Mouse (Mus musculus): Measurements from ENCODE around the gene Gm15294. TPM values are rescaled to one million over a fixed set of nuclear protein-coding genes. Genes with fewer than 3 reads are reported as not detected.

The Gm15294 gene
- not detected in 2 replicates for polyA plus RNA-seq (2015; fragmentation: Nextera tagmentation; extraction: Ambion mirVana)

- no peak within 1 kb of the TSS for H3K27ac ChIP-seq (ENCODE audit: low read depth)
- 86% methylated on average over 4 of the region's 4 CpGs for WGBS (ENCODE audit: insufficient replicate concordance)
- no peak for ATAC-seq
Measured at GRCm38 (mm10) chrX:141875135-141875534, at the start of gene Gm15294. Gene Gm15294, minus strand, starts transcription at chrX:141875235.

GRCm38 (mm10) chrX:141884336-141885048 lies 9.5 kb upstream of the Gm15294 start:
- no peak for TF ChIP-seq CTCF (IDR thresholded peaks at IDR 0.05; ENCODE audit: low read depth)
- no peak for TF ChIP-seq EP300 (IDR thresholded peaks at IDR 0.05; ENCODE audit: low read depth)
- Histone ChIP-seq H3K9me3 (ENCODE audit: low read length) (no peaks in the 10 kb centered on the region), H3K4me2 (ENCODE audit: low read depth, low read length) (no peak overlapping the region), H3K4me3 (ENCODE audit: low read depth, low read length) (no peak overlapping the region), H3K4me1 (ENCODE audit: insufficient read depth) (no peaks in the 10 kb centered on the region), H3K27ac (ENCODE audit: low read depth) (no peak overlapping the region), H3K9ac (replicated peaks) (no peak overlapping the region), H3K36me3 (replicated peaks; ENCODE audit: insufficient read depth, low read length) (no peaks in the 10 kb centered on the region), H3K27me3 (ENCODE audit: insufficient read depth, low read length) (no peaks in the 10 kb centered on the region)
- no peak for DNase-seq
- WGBS (ENCODE audit: insufficient replicate concordance): 64% methylated on average over 4 of the region's 4 CpGs
- ATAC-seq: no peak

More at GRCm38 (mm10) chrX:141875135-141875534, at the start of gene Gm15294:
- DNase-seq: no peak
- Histone ChIP-seq H3K4me2 (ENCODE audit: low read depth, low read length) (no peak within 1 kb of the TSS), H3K4me3 (ENCODE audit: low read depth, low read length) (no peak within 1 kb of the TSS), H3K9ac (replicated peaks) (no peak within 1 kb of the TSS), H3K27me3 (ENCODE audit: insufficient read depth, low read length) (no peaks in the 10 kb centered on the region), H3K9me3 (ENCODE audit: low read length) (no peaks in the 10 kb centered on the region), H3K36me3 (replicated peaks; ENCODE audit: insufficient read depth, low read length) (no peaks in the 10 kb centered on the region), H3K4me1 (ENCODE audit: insufficient read depth) (no peaks in the 10 kb centered on the region)
- no peak for TF ChIP-seq EP300 (IDR thresholded peaks at IDR 0.05; ENCODE audit: low read depth)
- no peak for TF ChIP-seq CTCF (IDR thresholded peaks at IDR 0.05; ENCODE audit: low read depth)

GRCm38 (mm10) chrX:141874024-141874423 lies 1.0 kb downstream of the Gm15294 start:
- Histone ChIP-seq H3K36me3 (replicated peaks; ENCODE audit: insufficient read depth, low read length) (no peaks in the 10 kb centered on the region), H3K27ac (ENCODE audit: low read depth) (no peak overlapping the region), H3K4me1 (ENCODE audit: insufficient read depth) (no peaks in the 10 kb centered on the region), H3K4me2 (ENCODE audit: low read depth, low read length) (no peak overlapping the region), H3K9me3 (ENCODE audit: low read length) (no peaks in the 10 kb centered on the region), H3K4me3 (ENCODE audit: low read depth, low read length) (no peak overlapping the region), H3K9ac (replicated peaks) (no peak overlapping the region), H3K27me3 (ENCODE audit: insufficient read depth, low read length) (no peaks in the 10 kb centered on the region)
- TF ChIP-seq EP300 (IDR thresholded peaks at IDR 0.05; ENCODE audit: low read depth): no peak
- TF ChIP-seq CTCF (IDR thresholded peaks at IDR 0.05; ENCODE audit: low read depth): no peak
- ATAC-seq (no peak), DNase-seq (no peak)
- 76% methylated on average over 11 of the region's 11 CpGs for WGBS (ENCODE audit: insufficient replicate concordance)

GRCm38 (mm10) chrX:141873597-141873996 lies 1.4 kb downstream of the Gm15294 start:
- WGBS (ENCODE audit: insufficient replicate concordance): 60% methylated on average over 3 of the region's 4 CpGs
- TF ChIP-seq EP300 (IDR thresholded peaks at IDR 0.05; ENCODE audit: low read depth): no peak
- TF ChIP-seq CTCF (IDR thresholded peaks at IDR 0.05; ENCODE audit: low read depth): no peak
- H3K9me3 ChIP-seq (ENCODE audit: low read length): no peaks in the 10 kb centered on the region

GRCm38 (mm10) chrX:141855684-141856396 lies 19.2 kb downstream of the Gm15294 start:
- Histone ChIP-seq H3K36me3 (replicated peaks; ENCODE audit: insufficient read depth, low read length) (no peaks in the 10 kb centered on the region), H3K27ac (ENCODE audit: low read depth) (no peak overlapping the region), H3K9me3 (ENCODE audit: low read length) (no peaks in the 10 kb centered on the region), H3K4me3 (ENCODE audit: low read depth, low read length) (no peak overlapping the region), H3K4me1 (ENCODE audit: insufficient read depth) (no peaks in the 10 kb centered on the region), H3K27me3 (ENCODE audit: insufficient read depth, low read length) (0 out of 2 replicates have a peak, but pooled peaks cover 3% of the 10 kb centered on the region), H3K9ac (replicated peaks) (no peak overlapping the region), H3K4me2 (ENCODE audit: low read depth, low read length) (no peak overlapping the region)
- DNase-seq: no peak
- ATAC-seq: no peak
- 39% methylated on average over 6 of the region's 6 CpGs for WGBS (ENCODE audit: insufficient replicate concordance)
- TF ChIP-seq CTCF (IDR thresholded peaks at IDR 0.05; ENCODE audit: low read depth) (no peak), EP300 (IDR thresholded peaks at IDR 0.05; ENCODE audit: low read depth) (no peak)

More at GRCm38 (mm10) chrX:141873597-141873996, 1.4 kb downstream of the Gm15294 start:
- ATAC-seq (no peak), DNase-seq (no peak)
- Histone ChIP-seq H3K27ac (ENCODE audit: low read depth) (no peak overlapping the region), H3K27me3 (ENCODE audit: insufficient read depth, low read length) (no peaks in the 10 kb centered on the region), H3K4me2 (ENCODE audit: low read depth, low read length) (no peak overlapping the region), H3K36me3 (replicated peaks; ENCODE audit: insufficient read depth, low read length) (no peaks in the 10 kb centered on the region), H3K9ac (replicated peaks) (no peak overlapping the region), H3K4me3 (ENCODE audit: low read depth, low read length) (no peak overlapping the region), H3K4me1 (ENCODE audit: insufficient read depth) (no peaks in the 10 kb centered on the region)

Other genes with a start within 250 kb of the Gm15294 start
- gene Irs4, start 150.0 kb downstream of the Gm15294 start, polyA plus RNA-seq (2015; fragmentation: Nextera tagmentation; extraction: Ambion mirVana): not detected in 2 replicates